Mouse (Mus musculus): ENCODE measurements around the gene Ulk4.

- TF ChIP-seq EP300 (IDR thresholded peaks at IDR 0.05) = no peak
- TF ChIP-seq CTCF (IDR thresholded peaks at IDR 0.05) = no peak
Measured at GRCm38 (mm10) chr9:121297171-121298064, 20.4 kb upstream of the Ulk4 start, which contains the start of gene Trak1.

Measured in lung, postnatal 0 days (tissue).